Mouse (Mus musculus): ENCODE measurements at regions not wholly inside any gene's neighbourhood (a gene's known extent, or its start where the extent isn't known, plus 50 kb on each side); places are given as distances from the start of the nearest gene placed in this dataset.
"Not testable (repeated sequence)": the region's sequence is repeated elsewhere in the genome, so short reads cannot be mapped to it uniquely, and the experiment has no call there.

- DNase-seq (ENCODE audit: low spot score in 2 of 2), result not testable (repeated sequence)
These were observed 121.0 kb downstream of the Rab10 start for GRCm38 (mm10) chr12:3188734-3189275.

DNA sequence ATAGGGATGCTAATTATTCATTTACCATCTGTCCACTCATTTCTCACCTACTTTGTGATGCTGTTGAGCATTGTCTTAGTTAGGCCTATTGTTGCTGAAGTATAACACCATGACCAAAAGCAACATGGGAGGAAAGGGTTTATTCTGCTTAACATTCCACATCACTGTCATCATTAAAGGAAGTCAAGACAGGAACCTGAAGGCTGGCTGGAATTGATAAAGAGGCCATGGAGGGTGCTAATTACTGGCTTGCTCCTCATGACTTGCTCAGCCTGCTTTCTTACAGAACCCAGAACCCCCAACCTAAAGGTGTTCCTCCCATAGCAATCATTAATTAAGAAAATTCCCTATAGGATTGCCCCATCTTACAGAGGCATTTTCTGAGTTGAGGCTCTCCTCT is 121.6 kb downstream of the Rab10 start:
- no peak for DNase-seq (ENCODE audit: low spot score in 2 of 2)

GRCm38 (mm10) chr12:3173325-3173724 is 136.4 kb downstream of the Rab10 start:
- DNase-seq (ENCODE audit: low spot score in 2 of 2), result no peak

- not testable (repeated sequence) for DNase-seq (ENCODE audit: low spot score in 2 of 2)
These were observed 140.0 kb downstream of the Rab10 start for GRCm38 (mm10) chr12:3169705-3170287.

GRCm38 (mm10) chr12:3161666-3162065 is 148.1 kb downstream of the Rab10 start:
- DNase-seq (ENCODE audit: low spot score in 2 of 2), result not testable (repeated sequence)

DNA sequence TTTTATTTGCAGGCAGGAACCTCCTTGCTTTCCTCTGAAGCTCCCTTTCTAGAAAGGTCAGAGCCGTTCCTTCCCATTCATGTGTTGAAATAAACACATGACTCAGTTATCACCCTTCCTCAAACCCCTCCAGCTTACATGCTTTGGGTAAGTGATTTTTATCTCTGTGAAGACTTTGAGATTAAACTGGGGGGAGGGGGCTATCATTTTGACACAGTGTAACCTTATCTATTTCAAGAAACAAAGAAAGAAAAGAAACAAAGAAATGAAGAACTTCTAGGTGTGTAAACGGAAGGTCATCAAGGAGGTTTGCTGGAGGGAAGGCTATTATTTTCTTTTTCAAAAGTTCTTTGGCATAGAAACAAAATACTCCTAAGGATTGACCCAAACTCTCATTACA is 151.0 kb downstream of the Rab10 start:
- DNase-seq (ENCODE audit: low spot score in 2 of 2), result not testable (repeated sequence)

- DNase-seq (ENCODE audit: low spot score in 2 of 2), result not testable (repeated sequence)
These were observed 156.1 kb downstream of the Rab10 start for GRCm38 (mm10) chr12:3153705-3154104.

- not testable (repeated sequence) for DNase-seq (ENCODE audit: low spot score in 2 of 2)
These were observed 177.2 kb downstream of the Rab10 start for GRCm38 (mm10) chr12:3132553-3132952.

GRCm38 (mm10) chr12:3131149-3131751 is 178.5 kb downstream of the Rab10 start:
- not testable (repeated sequence) for DNase-seq (ENCODE audit: low spot score in 2 of 2)

- DNase-seq (ENCODE audit: low spot score in 2 of 2), result not testable (repeated sequence)
These were observed 182.4 kb downstream of the Rab10 start for GRCm38 (mm10) chr12:3127336-3127735.

DNA sequence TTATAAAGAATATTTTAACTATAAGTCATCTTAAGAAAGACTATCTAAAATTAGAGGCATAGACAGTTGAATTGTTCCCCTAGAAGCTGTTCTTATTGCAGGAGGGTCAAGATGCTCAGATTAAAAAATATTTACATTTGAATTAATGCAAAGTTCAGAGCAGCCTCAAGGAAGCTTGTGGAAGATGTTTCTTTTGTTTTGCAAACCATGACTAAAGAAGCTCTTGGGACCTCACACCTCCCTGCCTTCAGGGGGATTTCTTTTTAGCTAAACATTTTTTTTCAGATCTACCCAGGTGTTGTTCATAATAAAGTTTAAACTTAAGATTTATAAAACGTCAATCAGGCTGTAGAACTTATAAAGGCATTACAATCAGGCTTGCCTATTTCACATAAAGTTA is 185.7 kb downstream of the Rab10 start:
- DNase-seq (ENCODE audit: low spot score in 2 of 2), result no peak

DNA sequence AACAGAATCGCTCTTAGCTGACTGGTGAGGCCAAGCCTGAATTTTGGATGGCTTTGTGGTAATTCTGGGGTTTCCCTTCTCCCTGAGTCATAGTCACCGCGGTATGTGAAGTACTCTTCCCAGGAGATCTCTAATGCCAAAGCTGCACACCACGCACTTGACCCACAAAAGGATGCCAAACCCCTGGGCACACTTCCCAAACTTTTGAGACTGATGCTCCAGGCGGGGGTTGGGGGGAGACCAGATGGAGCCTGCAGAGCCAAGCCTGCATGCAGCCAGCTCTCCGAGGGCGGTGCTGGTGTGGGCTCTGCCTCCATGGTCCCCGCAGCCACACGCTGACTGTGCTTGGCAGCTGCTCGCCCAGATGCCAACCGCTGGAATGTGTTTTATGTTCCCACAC is 199.2 kb downstream of the Rab10 start:
- DNase-seq (ENCODE audit: low spot score in 2 of 2), result not testable (repeated sequence)

GRCm38 (mm10) chr12:3109671-3110070 is 200.1 kb downstream of the Rab10 start:
- peak; percentile 42 to 85 for DNase-seq (ENCODE audit: low spot score in 2 of 2)

GRCm38 (mm10) chr12:3101963-3102362 is 207.8 kb downstream of the Rab10 start:
- DNase-seq (ENCODE audit: low spot score in 2 of 2), result not testable (repeated sequence)

- DNase-seq (ENCODE audit: low spot score in 2 of 2), result peak; percentile 5 to 24
These were observed 211.6 kb downstream of the Rab10 start for GRCm38 (mm10) chr12:3098175-3098574.

DNA sequence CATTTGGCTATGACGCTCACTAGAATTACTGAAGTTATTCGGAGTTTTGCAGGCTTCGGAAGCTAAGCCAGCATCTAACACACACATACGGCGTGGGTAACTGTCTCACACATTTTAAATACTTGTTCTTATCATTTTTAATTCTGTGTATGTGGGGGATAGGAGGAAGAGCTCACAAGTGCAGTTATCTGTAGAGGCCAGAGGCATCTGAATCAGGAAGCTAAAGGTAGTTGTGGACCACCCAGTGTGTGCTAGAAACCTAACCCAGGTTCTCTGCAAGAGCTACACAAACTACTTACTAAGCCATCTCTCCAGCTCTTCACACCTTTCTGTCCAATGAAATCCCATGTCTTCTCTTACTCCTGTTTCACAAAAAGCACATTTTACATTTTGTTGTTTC is 215.3 kb downstream of the Rab10 start:
- no peak for DNase-seq (ENCODE audit: low spot score in 2 of 2)

DNA sequence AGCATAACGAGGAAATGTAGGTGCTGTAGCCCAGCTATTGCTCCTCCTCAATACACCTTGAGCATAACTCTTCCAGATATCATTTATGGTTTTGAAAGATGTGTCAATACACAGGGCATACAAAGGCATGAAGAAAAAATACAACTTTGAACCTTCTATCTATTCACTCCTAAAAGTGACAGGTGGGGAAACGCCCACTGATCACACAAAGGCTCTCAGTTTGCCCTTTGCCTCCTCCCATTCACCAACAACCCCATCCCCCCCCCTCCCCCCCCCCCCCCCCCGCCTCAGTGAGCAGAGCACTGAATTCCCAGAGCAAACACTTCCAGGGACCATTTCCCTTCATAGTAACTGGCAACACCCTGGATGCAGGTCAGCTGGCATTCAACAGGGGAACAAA is 216.8 kb downstream of the Rab10 start:
- DNase-seq (ENCODE audit: low spot score in 2 of 2), result not testable (repeated sequence)

DNA sequence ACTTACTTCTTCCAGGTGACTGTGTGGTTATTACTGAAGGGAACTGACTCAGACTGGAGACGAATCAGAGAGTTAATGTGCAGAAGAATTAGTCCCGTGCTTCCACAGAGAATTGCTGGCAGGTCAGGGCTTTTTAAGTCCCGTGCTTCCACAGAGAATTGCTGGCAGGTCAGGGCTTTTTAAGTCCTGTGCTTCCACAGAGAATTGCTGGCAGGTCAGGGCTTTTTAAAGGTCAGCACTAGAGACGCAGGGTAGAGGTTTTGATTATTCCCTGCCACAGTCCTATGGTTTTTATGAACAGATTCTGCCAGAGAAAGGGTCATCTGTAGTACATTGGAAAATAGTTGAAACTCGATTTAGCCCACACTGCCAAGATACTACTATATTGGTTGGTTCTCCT is 260.2 kb downstream of the Rab10 start:
- DNase-seq (ENCODE audit: low spot score in 2 of 2), result not testable (repeated sequence)

DNA sequence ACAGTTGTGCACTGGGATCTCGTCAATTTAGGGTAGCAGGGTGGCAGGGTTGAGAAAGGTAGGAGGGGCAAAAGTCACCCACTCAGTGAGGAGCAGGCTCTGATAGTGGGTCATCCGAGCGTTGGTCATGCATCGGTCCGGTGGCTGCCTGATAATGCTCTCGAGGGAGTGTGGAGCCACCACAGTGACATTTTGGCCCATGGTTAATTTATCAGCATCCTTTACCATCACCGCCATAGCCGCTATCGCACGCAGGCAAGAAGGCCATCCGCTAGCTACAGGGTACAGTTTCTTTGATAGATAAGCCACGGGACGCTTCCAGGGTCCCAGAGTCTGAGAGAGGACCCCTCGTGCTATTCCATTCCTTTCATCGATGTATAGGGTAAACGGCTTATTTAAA is 291.3 kb downstream of the Rab10 start:
- DNase-seq (ENCODE audit: low spot score in 2 of 2), result not testable (repeated sequence)

DNA sequence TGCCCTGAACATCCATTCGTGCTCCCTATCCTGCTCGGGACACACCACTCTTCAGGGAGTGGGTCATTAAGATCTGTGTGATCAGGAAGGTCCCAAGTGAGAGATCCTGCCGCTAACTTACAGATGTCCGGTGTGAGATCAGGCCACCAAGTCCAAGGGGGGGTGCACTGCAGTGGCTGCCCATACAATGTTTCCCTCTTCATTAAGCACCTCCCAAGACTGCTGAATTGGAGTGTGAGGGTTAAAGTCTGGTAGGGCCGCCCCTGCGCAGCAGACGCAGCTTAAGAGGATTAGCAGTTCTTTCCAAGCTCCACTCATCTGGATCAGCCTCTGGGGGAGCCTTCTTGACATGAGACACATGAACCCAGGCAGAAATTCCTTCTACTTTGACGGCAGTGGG is 293.0 kb downstream of the Rab10 start:
- not testable (repeated sequence) for DNase-seq (ENCODE audit: low spot score in 2 of 2)
